Mouse (Mus musculus) intestine, embryonic 15.5 days (tissue): Measurements from ENCODE around the gene Slc52a3. TPM values are rescaled to one million over a fixed set of nuclear protein-coding genes. Genes with fewer than 3 reads are reported as not detected.
"Not testable (repeated sequence)": the region's sequence is repeated elsewhere in the genome, so short reads cannot be mapped to it uniquely, and the experiment has no call there.

Experiments
- ATAC-seq: fragments of 200-750 bp; cut with Nextera tagmentation; 2 replicates; pipeline ENCODE4 v1.8.0; 2017; ENCODE audit warnings: moderate TSS enrichment, moderate library complexity
- H3K27ac ChIP-seq: fragments of 300-500 bp; sonication (generic); 2 replicates; pipeline ENCODE4 v1.5.1; 2015; ENCODE audit warnings: mild to moderate bottlenecking, inconsistent platforms
- H3K27me3 ChIP-seq: fragments of 300-500 bp; sonication (generic); replicated peaks from 2 replicates; pipeline ENCODE4 v1.6.1; 2015; ENCODE audit warnings: inconsistent platforms
- H3K36me3 ChIP-seq: fragments of 300-500 bp; sonication (generic); 2 replicates; pipeline ENCODE4 v1.6.1; 2015; ENCODE audit warnings: inconsistent platforms
- H3K4me1 ChIP-seq: fragments of 300-500 bp; sonication (generic); replicated peaks from 2 replicates; pipeline ENCODE4 v1.6.1; 2015; ENCODE audit warnings: inconsistent platforms
- H3K4me2 ChIP-seq: fragments of 300-500 bp; sonication (generic); replicated peaks from 2 replicates; pipeline ENCODE4 v1.6.1; 2015; ENCODE audit warnings: mild to moderate bottlenecking, inconsistent platforms
- H3K4me3 ChIP-seq: fragments of 300-500 bp; sonication (generic); replicated peaks from 2 replicates; pipeline ENCODE4 v1.5.1; 2015; ENCODE audit warnings: inconsistent platforms
- H3K9ac ChIP-seq: fragments of 300-500 bp; sonication (generic); 2 replicates; pipeline ENCODE4 v1.6.1; 2015; ENCODE audit warnings: inconsistent platforms
- H3K9me3 ChIP-seq: fragments of 300-500 bp; sonication (generic); 2 replicates; pipeline ENCODE4 v1.6.1; 2016; ENCODE audit warnings: inconsistent platforms
- WGBS: fragments of 180-500 bp; shearing (Covaris S2); methylation state at CpG from one replicate; pipeline ENCODE4 v1.1.7; 2015; 5-methylcytosine and 5-hydroxymethylcytosine counted together
- polyA plus RNA-seq: library from polyadenylated mRNA; unstranded; fragments of >200 nt; fragmentation: Nextera tagmentation; extraction: Ambion mirVana; gene quantifications from 2 replicates; pipeline ENCODE4 v1.2.1, GENCODE M21; 2015

The Slc52a3 gene
- polyA plus RNA-seq, 1 experiment from 2014 or later, result 3.9 TPM

GRCm38 (mm10) chr2:151994350-151995122 lies 1.8 kb upstream of the Slc52a3 start:
- H3K4me1 ChIP-seq, result 0 out of 2 replicates have a peak, but pooled peaks cover 9% of the 10 kb centered on the region
- peak overlapping the region; percentile 56 for H3K4me2 ChIP-seq
- H3K27me3 ChIP-seq, result peaks cover 4% of the 10 kb centered on the region
- ATAC-seq, result peak; percentile 21
- H3K4me3 ChIP-seq, result no peak overlapping the region
- H3K27ac ChIP-seq, result no peak overlapping the region
- H3K9ac ChIP-seq, result 0 out of 2 replicates have a peak overlapping the region, but pooled peaks have one; percentile 5
- H3K36me3 ChIP-seq, result no peaks in the 10 kb centered on the region
- no peaks in the 10 kb centered on the region for H3K9me3 ChIP-seq
- WGBS, result 7% methylated on average over 22 of the region's 22 CpGs

GRCm38 (mm10) chr2:151997190-151997575 lies 872 bp downstream of the Slc52a3 start:
- H3K36me3 ChIP-seq, H3K9ac ChIP-seq, ATAC-seq, H3K4me3 ChIP-seq, H3K9me3 ChIP-seq, H3K27ac ChIP-seq: not testable (repeated sequence)
- peaks cover 11% of the 10 kb centered on the region for H3K27me3 ChIP-seq
- WGBS, result 42% methylated on average over 2 of the region's 2 CpGs
- peak overlapping the region; percentile 52; the same call in 1 of the 2 replicates for H3K4me2 ChIP-seq
- 0 out of 2 replicates have a peak, but pooled peaks cover 11% of the 10 kb centered on the region for H3K4me1 ChIP-seq

DNA sequence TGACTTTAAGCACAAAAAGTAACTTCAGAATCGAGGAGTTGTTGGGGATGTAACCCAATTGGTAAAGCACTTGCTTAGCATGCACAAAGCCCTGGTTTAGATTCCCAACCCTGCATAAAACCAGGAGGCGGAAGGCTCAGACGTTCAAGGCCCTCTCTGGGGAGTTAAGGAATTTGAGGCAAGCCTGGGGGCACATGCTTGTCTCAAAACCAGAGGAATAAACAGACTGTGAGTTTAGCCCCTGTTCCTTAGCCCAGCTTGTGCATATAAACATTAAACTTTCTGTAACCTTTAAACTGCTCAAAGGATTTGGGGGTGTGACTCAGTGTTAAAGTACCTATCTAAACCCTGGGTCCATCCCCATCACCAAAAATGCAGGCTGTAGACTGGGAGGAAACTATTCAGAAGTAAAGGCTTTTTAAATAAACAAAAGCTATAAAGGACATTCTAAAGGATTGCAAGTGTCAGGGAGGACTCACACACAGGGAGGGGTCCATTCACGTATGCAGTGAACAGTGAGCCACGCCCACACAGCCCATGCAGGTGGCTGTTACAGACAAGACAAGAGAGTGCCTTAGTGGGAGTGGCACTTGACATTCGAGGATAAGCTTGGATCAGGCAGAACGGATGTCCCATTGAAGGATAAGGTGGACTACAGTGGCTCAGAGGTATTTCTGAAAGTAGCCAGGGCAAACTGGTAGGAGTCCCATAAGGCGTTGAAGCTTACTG lies 1.6 kb downstream of the Slc52a3 start:
- Histone ChIP-seq H3K9me3 (no peaks in the 10 kb centered on the region), H3K36me3 (no peaks in the 10 kb centered on the region), H3K4me2 (no peak overlapping the region), H3K4me3 (no peak overlapping the region), H3K27me3 (peaks cover 11% of the 10 kb centered on the region), H3K9ac (no peak overlapping the region), H3K4me1 (0 out of 2 replicates have a peak, but pooled peaks cover 11% of the 10 kb centered on the region), H3K27ac (no peak overlapping the region)
- no peak for ATAC-seq
- WGBS, result 47% methylated on average over 8 of the region's 8 CpGs

GRCm38 (mm10) chr2:151998505-151998899 lies 2.2 kb downstream of the Slc52a3 start:
- Histone ChIP-seq H3K4me1 (0 out of 2 replicates have a peak, but pooled peaks cover 11% of the 10 kb centered on the region), H3K4me2 (no peak overlapping the region), H3K9me3 (no peaks in the 10 kb centered on the region), H3K9ac (no peak overlapping the region), H3K36me3 (no peaks in the 10 kb centered on the region), H3K27me3 (peaks cover 11% of the 10 kb centered on the region), H3K4me3 (no peak overlapping the region), H3K27ac (no peak overlapping the region)
- ATAC-seq, result no peak
- WGBS, result 69% methylated on average over 9 of the region's 9 CpGs

GRCm38 (mm10) chr2:151998932-151999331 lies 2.6 kb downstream of the Slc52a3 start:
- Histone ChIP-seq H3K9me3 (no peaks in the 10 kb centered on the region), H3K4me3 (no peak overlapping the region), H3K27me3 (peaks cover 11% of the 10 kb centered on the region), H3K4me2 (no peak overlapping the region), H3K9ac (no peak overlapping the region), H3K4me1 (0 out of 2 replicates have a peak, but pooled peaks cover 11% of the 10 kb centered on the region), H3K36me3 (no peaks in the 10 kb centered on the region), H3K27ac (no peak overlapping the region)
- WGBS, result 62% methylated on average over 4 of the region's 4 CpGs
- ATAC-seq, result no peak

- peak; percentile 34 for ATAC-seq
- Histone ChIP-seq H3K4me3 (no peak overlapping the region), H3K36me3 (no peaks in the 10 kb centered on the region), H3K9ac (no peak overlapping the region), H3K4me2 (peak overlapping the region; percentile 54), H3K4me1 (0 out of 2 replicates have a peak, but pooled peaks cover 11% of the 10 kb centered on the region), H3K9me3 (no peaks in the 10 kb centered on the region), H3K27me3 (peaks cover 11% of the 10 kb centered on the region), H3K27ac (no peak overlapping the region)
- 15% methylated on average over 20 of the region's 20 CpGs for whole genome bisulfite sequencing
Measured at GRCm38 (mm10) chr2:151999669-152000290, 3.5 kb downstream of the Slc52a3 start.

DNA sequence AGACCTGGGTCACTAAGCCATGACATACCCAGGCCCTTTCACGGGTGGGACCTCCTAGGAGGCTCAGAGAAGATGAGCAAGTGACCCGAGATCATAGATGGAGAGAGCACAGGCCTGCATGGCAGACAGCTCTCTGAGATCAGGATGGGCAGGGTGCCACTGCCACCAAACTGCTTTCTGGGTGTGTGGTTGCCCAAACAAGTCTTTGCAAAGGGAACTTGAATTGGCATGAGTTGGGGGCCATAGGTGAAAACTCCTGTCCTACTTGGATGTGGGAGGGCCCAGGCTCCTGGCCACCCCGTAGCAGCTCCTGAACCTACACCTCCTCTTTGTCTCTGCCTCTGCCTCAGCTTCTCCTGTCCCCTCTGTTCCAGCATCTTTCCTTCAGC lies 4.0 kb downstream of the Slc52a3 start:
- no peak overlapping the region for H3K9ac ChIP-seq
- ATAC-seq, result no peak
- H3K27me3 ChIP-seq, result peaks cover 7% of the 10 kb centered on the region
- no peak overlapping the region for H3K27ac ChIP-seq
- H3K9me3 ChIP-seq, result no peaks in the 10 kb centered on the region
- no peak overlapping the region for H3K4me3 ChIP-seq
- H3K4me1 ChIP-seq, result 0 out of 2 replicates have a peak, but pooled peaks cover 8% of the 10 kb centered on the region
- 53% methylated on average over 3 of the region's 3 CpGs for WGBS
- no peak overlapping the region for H3K4me2 ChIP-seq
- H3K36me3 ChIP-seq, result no peaks in the 10 kb centered on the region

DNA sequence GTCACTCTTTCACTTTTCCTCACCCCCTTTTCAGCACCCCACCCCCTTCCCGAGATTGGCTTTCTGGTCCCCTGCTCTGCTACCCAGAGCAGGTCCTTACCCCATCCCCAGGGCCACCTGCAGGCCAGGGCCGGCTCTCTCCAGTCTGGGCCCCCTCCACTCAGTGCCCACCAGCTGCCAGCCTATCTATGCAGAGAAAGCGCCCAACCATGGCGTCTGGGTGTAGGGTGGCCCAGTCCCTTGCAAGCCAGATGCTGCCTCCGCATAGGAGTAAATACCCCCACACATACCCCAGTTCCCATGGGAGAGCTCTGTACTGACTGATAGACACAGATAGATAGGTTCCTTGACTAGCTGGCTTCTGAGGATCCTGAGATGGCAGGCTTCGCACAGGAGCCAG lies 4.4 kb downstream of the Slc52a3 start:
- Histone ChIP-seq H3K9me3 (no peaks in the 10 kb centered on the region), H3K27ac (no peak overlapping the region)

DNA sequence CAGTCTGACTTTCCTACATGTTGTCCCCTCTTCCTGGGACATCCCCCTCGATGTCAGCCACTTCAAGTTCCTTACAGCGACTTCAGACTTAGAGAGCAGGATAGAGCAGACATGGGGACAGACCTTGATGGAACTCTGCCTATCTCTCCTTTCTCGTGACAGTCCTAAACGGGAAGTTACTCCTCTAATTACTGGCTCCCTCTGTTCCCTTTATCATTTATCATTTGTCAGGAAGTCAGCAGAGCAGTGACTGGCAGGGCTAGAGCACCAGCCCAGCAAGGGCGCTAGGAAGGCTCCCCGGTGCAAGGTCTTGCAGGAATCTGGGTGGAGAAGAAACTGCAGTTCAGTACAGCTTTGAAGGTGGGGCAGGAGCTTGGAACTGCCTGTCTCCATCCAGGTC lies 6.2 kb downstream of the Slc52a3 start:
- Histone ChIP-seq H3K27ac (no peak overlapping the region), H3K4me1 (0 out of 2 replicates have a peak, but pooled peaks cover 2% of the 10 kb centered on the region), H3K27me3 (peaks cover 7% of the 10 kb centered on the region), H3K36me3 (no peaks in the 10 kb centered on the region), H3K4me2 (no peak overlapping the region), H3K9me3 (no peaks in the 10 kb centered on the region), H3K9ac (no peak overlapping the region), H3K4me3 (no peak overlapping the region)
- WGBS, result 51% methylated on average over 6 of the region's 6 CpGs
- ATAC-seq, result no peak

More for the DNA sequence above, 4.4 kb downstream of the Slc52a3 start:
- Histone ChIP-seq H3K36me3 (no peaks in the 10 kb centered on the region), H3K4me3 (no peak overlapping the region), H3K27me3 (peaks cover 7% of the 10 kb centered on the region), H3K4me2 (no peak overlapping the region), H3K9ac (no peak overlapping the region), H3K4me1 (0 out of 2 replicates have a peak, but pooled peaks cover 8% of the 10 kb centered on the region)
- WGBS, result 64% methylated on average over 6 of the region's 6 CpGs
- ATAC-seq, result no peak

- Histone ChIP-seq H3K4me1 (no peaks in the 10 kb centered on the region), H3K27me3 (no peaks in the 10 kb centered on the region), H3K36me3 (no peaks in the 10 kb centered on the region), H3K4me3 (no peak overlapping the region), H3K9ac (no peak overlapping the region), H3K9me3 (no peaks in the 10 kb centered on the region), H3K27ac (no peak overlapping the region), H3K4me2 (no peak overlapping the region)
- WGBS, result 65% methylated on average over 10 of the region's 10 CpGs
- ATAC-seq, result no peak
Measured at GRCm38 (mm10) chr2:152007783-152008182, 11.5 kb downstream of the Slc52a3 start.

DNA sequence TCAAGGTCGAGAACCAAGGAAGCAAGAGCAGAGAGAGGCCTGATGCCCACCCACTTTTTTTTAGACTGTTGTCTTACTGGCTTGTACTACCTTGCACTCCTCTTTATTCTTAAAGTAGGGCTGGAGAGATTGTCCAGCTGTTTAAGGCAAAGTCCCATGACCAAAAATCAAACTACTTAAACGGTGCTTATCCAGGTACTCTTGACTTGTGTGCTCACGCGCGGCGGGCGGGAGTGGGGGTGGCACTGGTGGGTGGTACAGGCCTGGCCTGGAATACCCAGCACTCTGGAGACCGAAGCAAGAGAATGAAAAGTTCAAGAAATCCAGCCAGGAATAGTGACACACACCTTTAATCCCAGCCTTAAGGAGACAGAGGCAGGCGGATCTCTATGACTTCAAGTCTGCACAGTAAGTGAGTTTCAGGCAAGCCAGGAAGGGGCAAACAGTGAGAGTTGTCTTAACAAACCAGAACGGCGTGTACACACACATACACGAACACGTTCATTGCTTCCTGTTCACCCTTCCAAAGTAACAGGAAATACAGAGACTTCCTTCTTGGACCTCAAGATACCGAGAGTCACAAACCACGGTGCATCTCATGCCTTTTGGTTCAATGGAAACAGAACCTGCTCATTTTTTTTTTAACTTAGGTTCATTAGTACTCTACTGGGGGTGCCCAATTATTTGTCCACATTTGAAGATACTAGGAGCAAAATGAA lies 12.9 kb downstream of the Slc52a3 start:
- no peak overlapping the region for H3K4me3 ChIP-seq
- WGBS, result 80% methylated on average over 15 of the region's 15 CpGs
- no peaks in the 10 kb centered on the region for H3K27me3 ChIP-seq
- ATAC-seq, result no peak
- no peak overlapping the region for H3K4me2 ChIP-seq
- no peaks in the 10 kb centered on the region for H3K4me1 ChIP-seq
- no peak overlapping the region for H3K27ac ChIP-seq
- H3K9me3 ChIP-seq, result no peaks in the 10 kb centered on the region
- H3K9ac ChIP-seq, result no peak overlapping the region
- H3K36me3 ChIP-seq, result no peaks in the 10 kb centered on the region
